Mouse (Mus musculus): ENCODE data around the gene Defb29. TPM values are rescaled to one million over a fixed set of nuclear protein-coding genes. Genes with fewer than 3 reads are reported as not detected.

Gene Defb29
- polyA plus RNA-seq (2014; fragmentation: Nextera tagmentation; extraction: Ambion mirVana), result not detected in 2 replicates

GRCm38 (mm10) chr2:152539944-152540710 lies at the start of gene Defb29:
TSS of gene Defb29 (minus strand) at chr2:152540098.
- Histone ChIP-seq H3K36me3 (ENCODE audit: control insufficient read depth, insufficient read depth, low read length) (no peaks in the 10 kb centered on the region), H3K4me3 (ENCODE audit: control insufficient read depth in 1 of 2, insufficient read depth in 1 of 2, low read depth in 1 of 2, low read length in 2 of 2) (no peak within 1 kb of the TSS), H3K4me1 (ENCODE audit: control insufficient read depth in 2 of 2, insufficient read depth in 2 of 2, low read length in 2 of 2) (no peaks in the 10 kb centered on the region), H3K27me3 (ENCODE audit: control insufficient read depth, insufficient read depth, low read length) (no peaks in the 10 kb centered on the region), H3K9ac (ENCODE audit: low read length) (no peak within 1 kb of the TSS), H3K9me3 (ENCODE audit: control insufficient read depth, low read length) (peaks cover 4% of the 10 kb centered on the region), H3K27ac (replicated peaks in 1 of 2; ENCODE audit: control insufficient read depth in 1 of 2, insufficient read depth in 1 of 2, low read depth in 2 of 2, low read length in 2 of 2) (no peak within 1 kb of the TSS), H3K4me2 (ENCODE audit: low read length) (no peak within 1 kb of the TSS)
- WGBS, result 55% methylated on average over 13 of the region's 13 CpGs
- ATAC-seq (ENCODE audit: insufficient number of reproducible peaks, insufficient read depth, low FRiP score, low read depth), result no peak

GRCm38 (mm10) chr2:152589021-152589420 lies 49.1 kb upstream of the Defb29 start:
- WGBS, result 49% methylated on average over 6 of the region's 6 CpGs
- Histone ChIP-seq H3K36me3 (ENCODE audit: control insufficient read depth, insufficient read depth, low read length) (no peaks in the 10 kb centered on the region), H3K9ac (ENCODE audit: low read length) (no peak overlapping the region), H3K9me3 (ENCODE audit: control insufficient read depth, low read length) (no peaks in the 10 kb centered on the region), H3K27me3 (ENCODE audit: control insufficient read depth, insufficient read depth, low read length) (no peaks in the 10 kb centered on the region), H3K4me3 (ENCODE audit: control insufficient read depth in 1 of 2, insufficient read depth in 1 of 2, low read depth in 1 of 2, low read length in 2 of 2) (no peak overlapping the region), H3K27ac (replicated peaks in 1 of 2; ENCODE audit: control insufficient read depth in 1 of 2, insufficient read depth in 1 of 2, low read depth in 2 of 2, low read length in 2 of 2) (no peak overlapping the region), H3K4me1 (ENCODE audit: control insufficient read depth in 2 of 2, insufficient read depth in 2 of 2, low read length in 2 of 2) (peaks cover 0 to 4% of the 10 kb centered on the region in 2 experiments; a peak in 2 of 4 replicates), H3K4me2 (ENCODE audit: low read length) (no peak overlapping the region)
- no peak for ATAC-seq (ENCODE audit: insufficient number of reproducible peaks, insufficient read depth, low FRiP score, low read depth)

- Histone ChIP-seq H3K4me3 (ENCODE audit: control insufficient read depth in 1 of 2, insufficient read depth in 1 of 2, low read depth in 1 of 2, low read length in 2 of 2) (no peak overlapping the region), H3K27ac (replicated peaks in 1 of 2; ENCODE audit: control insufficient read depth in 1 of 2, insufficient read depth in 1 of 2, low read depth in 2 of 2, low read length in 2 of 2) (no peak overlapping the region), H3K27me3 (ENCODE audit: control insufficient read depth, insufficient read depth, low read length) (no peaks in the 10 kb centered on the region), H3K4me1 (ENCODE audit: control insufficient read depth in 2 of 2, insufficient read depth in 2 of 2, low read length in 2 of 2) (peaks cover 0 to 4% of the 10 kb centered on the region in 2 experiments; a peak in 2 of 4 replicates), H3K9ac (ENCODE audit: low read length) (no peak overlapping the region), H3K4me2 (ENCODE audit: low read length) (no peak overlapping the region), H3K36me3 (ENCODE audit: control insufficient read depth, insufficient read depth, low read length) (no peaks in the 10 kb centered on the region), H3K9me3 (ENCODE audit: control insufficient read depth, low read length) (no peaks in the 10 kb centered on the region)
- 41% methylated on average over 2 of the region's 2 CpGs for WGBS
- ATAC-seq (ENCODE audit: insufficient number of reproducible peaks, insufficient read depth, low FRiP score, low read depth), result no peak
Observed at GRCm38 (mm10) chr2:152588450-152588849, 48.6 kb upstream of the Defb29 start.

GRCm38 (mm10) chr2:152586926-152587560 lies 47.1 kb upstream of the Defb29 start:
- no peak overlapping the region for H3K27ac ChIP-seq (replicated peaks in 1 of 2; ENCODE audit: control insufficient read depth in 1 of 2, insufficient read depth in 1 of 2, low read depth in 2 of 2, low read length in 2 of 2)
- no peaks in the 10 kb centered on the region for H3K9me3 ChIP-seq (ENCODE audit: control insufficient read depth, low read length)
- H3K27me3 ChIP-seq (ENCODE audit: control insufficient read depth, insufficient read depth, low read length), result no peaks in the 10 kb centered on the region
- peaks cover 0 to 4% of the 10 kb centered on the region in 2 experiments; a peak in 2 of 4 replicates for H3K4me1 ChIP-seq (ENCODE audit: control insufficient read depth in 2 of 2, insufficient read depth in 2 of 2, low read length in 2 of 2)
- no peak overlapping the region for H3K9ac ChIP-seq (ENCODE audit: low read length)
- H3K4me3 ChIP-seq (ENCODE audit: control insufficient read depth in 1 of 2, insufficient read depth in 1 of 2, low read depth in 1 of 2, low read length in 2 of 2), result no peak overlapping the region
- WGBS, result 74% methylated on average over 4 of the region's 4 CpGs
- H3K36me3 ChIP-seq (ENCODE audit: control insufficient read depth, insufficient read depth, low read length), result no peaks in the 10 kb centered on the region
- no peak for ATAC-seq (ENCODE audit: insufficient number of reproducible peaks, insufficient read depth, low FRiP score, low read depth)
- no peak overlapping the region for H3K4me2 ChIP-seq (ENCODE audit: low read length)

- WGBS, result 58% methylated on average over 11 of the region's 11 CpGs
- no peak overlapping the region for H3K27ac ChIP-seq (replicated peaks in 1 of 2; ENCODE audit: control insufficient read depth in 1 of 2, insufficient read depth in 1 of 2, low read depth in 2 of 2, low read length in 2 of 2)
- no peak for ATAC-seq (ENCODE audit: insufficient number of reproducible peaks, insufficient read depth, low FRiP score, low read depth)
Observed at GRCm38 (mm10) chr2:152580612-152581011, 40.7 kb upstream of the Defb29 start.

GRCm38 (mm10) chr2:152580107-152580506 lies 40.2 kb upstream of the Defb29 start, which contains the start of gene Defb19:
TSS of gene Defb19 (minus strand) at chr2:152580312.
- WGBS, result 42% methylated on average over 7 of the region's 7 CpGs
- Histone ChIP-seq H3K4me2 (ENCODE audit: low read length) (no peak within 1 kb of the TSS), H3K4me1 (ENCODE audit: control insufficient read depth in 2 of 2, insufficient read depth in 2 of 2, low read length in 2 of 2) (peaks cover 10 to 11% of the 10 kb centered on the region in 2 experiments), H3K27me3 (ENCODE audit: control insufficient read depth, insufficient read depth, low read length) (no peaks in the 10 kb centered on the region), H3K36me3 (ENCODE audit: control insufficient read depth, insufficient read depth, low read length) (no peaks in the 10 kb centered on the region), H3K9ac (ENCODE audit: low read length) (no peak within 1 kb of the TSS), H3K27ac (replicated peaks in 1 of 2; ENCODE audit: control insufficient read depth in 1 of 2, insufficient read depth in 1 of 2, low read depth in 2 of 2, low read length in 2 of 2) (no peak within 1 kb of the TSS), H3K4me3 (ENCODE audit: control insufficient read depth in 1 of 2, insufficient read depth in 1 of 2, low read depth in 1 of 2, low read length in 2 of 2) (no peak within 1 kb of the TSS), H3K9me3 (ENCODE audit: control insufficient read depth, low read length) (no peaks in the 10 kb centered on the region)
- ATAC-seq (ENCODE audit: insufficient number of reproducible peaks, insufficient read depth, low FRiP score, low read depth), result no peak

More at GRCm38 (mm10) chr2:152580612-152581011, 40.7 kb upstream of the Defb29 start:
- Histone ChIP-seq H3K9ac (ENCODE audit: low read length) (no peak overlapping the region), H3K4me3 (ENCODE audit: control insufficient read depth in 1 of 2, insufficient read depth in 1 of 2, low read depth in 1 of 2, low read length in 2 of 2) (no peak overlapping the region), H3K9me3 (ENCODE audit: control insufficient read depth, low read length) (no peaks in the 10 kb centered on the region), H3K4me2 (ENCODE audit: low read length) (no peak overlapping the region), H3K4me1 (ENCODE audit: control insufficient read depth in 2 of 2, insufficient read depth in 2 of 2, low read length in 2 of 2) (peaks cover 10 to 11% of the 10 kb centered on the region in 2 experiments), H3K27me3 (ENCODE audit: control insufficient read depth, insufficient read depth, low read length) (no peaks in the 10 kb centered on the region), H3K36me3 (ENCODE audit: control insufficient read depth, insufficient read depth, low read length) (no peaks in the 10 kb centered on the region)

- no peak overlapping the region for H3K27ac ChIP-seq (replicated peaks in 1 of 2; ENCODE audit: control insufficient read depth in 1 of 2, insufficient read depth in 1 of 2, low read depth in 2 of 2, low read length in 2 of 2)
- H3K9me3 ChIP-seq (ENCODE audit: control insufficient read depth, low read length), result no peaks in the 10 kb centered on the region
- no peaks in the 10 kb centered on the region for H3K4me1 ChIP-seq (ENCODE audit: control insufficient read depth in 2 of 2, insufficient read depth in 2 of 2, low read length in 2 of 2)
- H3K4me3 ChIP-seq (ENCODE audit: control insufficient read depth in 1 of 2, insufficient read depth in 1 of 2, low read depth in 1 of 2, low read length in 2 of 2), result no peak overlapping the region
- no peak overlapping the region for H3K4me2 ChIP-seq (ENCODE audit: low read length)
- no peaks in the 10 kb centered on the region for H3K27me3 ChIP-seq (ENCODE audit: control insufficient read depth, insufficient read depth, low read length)
- WGBS, result 83% methylated on average over 8 of the region's 8 CpGs
- no peak overlapping the region for H3K9ac ChIP-seq (ENCODE audit: low read length)
- ATAC-seq (ENCODE audit: insufficient number of reproducible peaks, insufficient read depth, low FRiP score, low read depth), result no peak
- H3K36me3 ChIP-seq (ENCODE audit: control insufficient read depth, insufficient read depth, low read length), result no peaks in the 10 kb centered on the region
Observed at GRCm38 (mm10) chr2:152573484-152573883, 33.6 kb upstream of the Defb29 start.

Data from heart, embryonic 14.5 days (tissue).